Mouse (Mus musculus) layer of hippocampus, postnatal 10 days (tissue): Measurements from ENCODE around the gene Gm49337. TPM values are rescaled to one million over a fixed set of nuclear protein-coding genes. Genes with fewer than 3 reads are reported as not detected.

Experiments
- DNase-seq, 2 experiments: peaks; one replicate each; pipeline ENCODE4 v3.0.0; 2021; ENCODE audit warnings: low spot score in 2 of 2
- total RNA-seq, 2 experiments: library from RNA; stranded (reverse); gene quantifications; 2 replicates each; pipeline ENCODE4 v1.2.3; 2021

Gm49337 gene
- total RNA-seq, 2 experiments from 2014 or later = not detected

- no peak for DNase-seq
Measured at GRCm38 (mm10) chr4:116329256-116329655, 156.1 kb downstream of the Gm49337 start.

- DNase-seq = no peak
Measured at GRCm38 (mm10) chr4:116336294-116336693, 163.1 kb downstream of the Gm49337 start.

- DNase-seq = peak; percentile 64 to 71
Measured at GRCm38 (mm10) chr4:116342119-116342518, 168.9 kb downstream of the Gm49337 start.

Other genes starting within 250 kb of the Gm49337 start
- gene Dmbx1, start 233.5 kb upstream of the Gm49337 start, total RNA-seq = under 1 TPM; 0.18 to 0.34 TPM
- gene Faah, start 155.5 kb upstream of the Gm49337 start, total RNA-seq = 100 to 1,000 TPM in 1 of 2 experiments, 10 to 100 TPM in 1; 86.6 to 108 TPM
- 1 to 10 TPM; 8.1 to 8.2 TPM for gene Nsun4, start 119.5 kb upstream of the Gm49337 start, total RNA-seq
- gene Uqcrh, start 98.3 kb upstream of the Gm49337 start, total RNA-seq = 100 to 1,000 TPM; 402 to 460 TPM
- 10 to 100 TPM; 51.9 to 52.8 TPM for gene Lrrc41, start 98.1 kb upstream of the Gm49337 start, total RNA-seq
- gene Rad54l, start 49.7 kb upstream of the Gm49337 start, total RNA-seq = 1 to 10 TPM; 1.6 to 2.1 TPM
- gene Pomgnt1, start 49.5 kb upstream of the Gm49337 start, total RNA-seq = 10 to 100 TPM; 72.8 to 76.9 TPM
- gene Lurap1, start 22.0 kb upstream of the Gm49337 start, total RNA-seq = 10 to 100 TPM; 23.5 to 29.6 TPM
- gene Tspan1, start 5.8 kb upstream of the Gm49337 start, total RNA-seq = under 1 TPM in 1 of 2 experiments, not detected in 1; 0.27 TPM
- gene 1700042G07Rik, start within 50 bp of the Gm49337 start, total RNA-seq = not detected
- 10 to 100 TPM; 38.3 to 47.1 TPM for gene Pik3r3, start 48.2 kb downstream of the Gm49337 start, total RNA-seq